In the genomic region with DNA sequence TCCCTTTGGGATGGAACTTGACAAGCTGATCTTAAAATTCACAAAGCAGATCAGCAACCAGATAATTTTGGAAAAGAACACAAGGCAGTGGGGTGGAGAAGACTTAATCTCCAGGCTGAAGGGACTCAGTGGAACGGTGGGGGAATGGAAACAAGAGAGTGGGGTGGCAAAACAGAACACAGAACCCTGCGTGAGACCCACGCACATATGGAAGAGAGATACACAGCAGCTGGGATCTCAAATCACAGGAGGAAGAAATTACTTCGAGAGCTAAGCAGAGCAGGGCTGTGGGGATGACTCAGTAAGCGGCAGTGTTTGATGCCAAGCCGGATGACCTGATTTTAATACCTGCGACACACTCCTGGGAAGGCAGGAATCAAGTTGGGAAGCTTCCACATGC, we compare ENCODE assay signal across 16 mouse cellular contexts.
DNase-seq lines count a peak whose midpoint lies in the region; ATAC-seq and TF ChIP-seq lines count a peak whose summit lies in the region.
"Had no signal": no experiment of that assay in that cellular context is flagged by ENCODE, and none has a peak within 500 bp of the region (broad histone marks: within the 10 kb centered on the region; RNA-seq: fewer than 3 reads in every experiment).

No protein-coding gene starts in this region.

- H3K4me1 ChIP-seq in heart, embryonic 11.5 days (ENCODE audit: control insufficient read depth, insufficient read depth, low read length): no peaks in the 10 kb centered on the region; the same call in 1 of the 2 replicates
- H3K4me1 ChIP-seq in lung, postnatal 0 days (ENCODE audit: insufficient read depth, low read depth, low read length): no peaks in the 10 kb centered on the region; the same call in 1 of the 2 replicates
- H3K4me1 ChIP-seq: hindbrain, embryonic 15.5 days had no signal

- H3K9ac ChIP-seq in heart, embryonic 11.5 days (ENCODE audit: low read depth, low read length): no peak overlapping the region
- H3K9ac ChIP-seq in lung, postnatal 0 days (replicated peaks; ENCODE audit: low read depth): no peak overlapping the region
- H3K9ac ChIP-seq: hindbrain, embryonic 15.5 days had no signal

- ATAC-seq in heart, embryonic 11.5 days (replicated peaks; ENCODE audit: insufficient number of reproducible peaks, low FRiP score, low TSS enrichment): no peak
- no peak for ATAC-seq in lung, postnatal 0 days

- TF ChIP-seq CTCF in lung, postnatal 0 days (IDR thresholded peaks at IDR 0.05): no peak

- DNase-seq in layer of hippocampus, adult 18-20 months (ENCODE audit: low spot score in 2 of 2): peak; percentile 80 to 91
- DNase-seq in layer of hippocampus, postnatal 10 days (ENCODE audit: low spot score in 2 of 2): no peak
- peak; percentile 49 to 66 for DNase-seq in cerebellum, adult 18-20 months
- DNase-seq in frontal cortex, postnatal 14 days (ENCODE audit: low spot score in 2 of 2): peak; percentile 35 to 43
- DNase-seq in left cerebral cortex, postnatal 14 days (ENCODE audit: low spot score in 2 of 2): peak; percentile 57 to 69
- DNase-seq in embryo, embryonic 11 days: no peak
- no peak for DNase-seq in lung, postnatal 0 days (ENCODE audit: low spot score)
- DNase-seq: B cell, adult 2 months; gastrocnemius, postnatal 10 days; kidney, postnatal 10 days; lung, postnatal 4 days; thymus, postnatal 25 days had no signal

- 72% methylated on average over 7 of the region's 7 CpGs for WGBS in heart, embryonic 11.5 days (ENCODE audit: insufficient replicate concordance)
- WGBS in lung, postnatal 0 days: 75% methylated on average over 7 of the region's 7 CpGs

- intact Hi-C loops in left cerebral cortex, postnatal 14 days (cut with DNase I): loop anchor here (5.0 kb wide), 1 partner anchor 358 kb away; no protein-coding TSS in a partner anchor

- H3K27me3 ChIP-seq in heart, embryonic 11.5 days (ENCODE audit: control insufficient read depth, insufficient read depth, low read length): no peaks in the 10 kb centered on the region
- H3K27me3 ChIP-seq in lung, postnatal 0 days (replicated peaks; ENCODE audit: insufficient read depth, low read length): no peaks in the 10 kb centered on the region
- H3K27me3 ChIP-seq: hindbrain, embryonic 15.5 days had no signal

- no peak for TF ChIP-seq EP300 in lung, postnatal 0 days (IDR thresholded peaks at IDR 0.05)

- H3K36me3 ChIP-seq in heart, embryonic 11.5 days (ENCODE audit: control insufficient read depth, insufficient read depth, low read length): no peaks in the 10 kb centered on the region
- H3K36me3 ChIP-seq in lung, postnatal 0 days (ENCODE audit: insufficient read depth, low read length): no peaks in the 10 kb centered on the region
- H3K36me3 ChIP-seq: forebrain, embryonic 10.5 days; G1E; hindbrain, embryonic 15.5 days had no signal

- no peak overlapping the region for H3K4me3 ChIP-seq in heart, embryonic 11.5 days (ENCODE audit: low read depth, low read length)
- H3K4me3 ChIP-seq in lung, postnatal 0 days (ENCODE audit: low read depth, low read length): no peak overlapping the region
- H3K4me3 ChIP-seq: forebrain, embryonic 10.5 days; hindbrain, embryonic 15.5 days had no signal

- H3K4me2 ChIP-seq in heart, embryonic 11.5 days: no peak overlapping the region
- H3K4me2 ChIP-seq in lung, postnatal 0 days (replicated peaks; ENCODE audit: low read depth, low read length): no peak overlapping the region
- H3K4me2 ChIP-seq: hindbrain, embryonic 15.5 days had no signal

- no peak overlapping the region for H3K27ac ChIP-seq in heart, embryonic 11.5 days (ENCODE audit: low read depth, low read length)
- no peak overlapping the region for H3K27ac ChIP-seq in lung, postnatal 0 days (ENCODE audit: low read length)
- H3K27ac ChIP-seq: forebrain, embryonic 10.5 days; hindbrain, embryonic 15.5 days had no signal

- H3K9me3 ChIP-seq in heart, embryonic 11.5 days (replicated peaks; ENCODE audit: control insufficient read depth, low read length): no peaks in the 10 kb centered on the region
- H3K9me3 ChIP-seq in lung, postnatal 0 days (ENCODE audit: low read length): no peaks in the 10 kb centered on the region
- H3K9me3 ChIP-seq: forebrain, embryonic 10.5 days; G1E; hindbrain, embryonic 15.5 days had no signal

Comparison
In these comparisons a context has a peak if more than half of its experiments do, and no peak if none do; other contexts are left out.
1. DNase-seq: peak in layer of hippocampus, adult 18-20 months (2 of 2), cerebellum, adult 18-20 months (2 of 2), frontal cortex, postnatal 14 days (2 of 2) and left cerebral cortex, postnatal 14 days (2 of 2); none in layer of hippocampus, postnatal 10 days (0 of 2), embryo, embryonic 11 days (single experiment) and lung, postnatal 0 days (single experiment).